Mouse (Mus musculus) embryonic facial prominence, embryonic 14.5 days (tissue): ENCODE data around the gene Wif1. TPM values are rescaled to one million over a fixed set of nuclear protein-coding genes. Genes with fewer than 3 reads are reported as not detected.

ENCODE experiments used
- ATAC-seq: fragments of 200-750 bp; cut with Nextera tagmentation; 2 replicates; pipeline ENCODE4 v1.8.0; 2017; ENCODE audit warnings: low read depth, moderate number of reproducible peaks, moderate TSS enrichment
- DNase-seq: peaks from one replicate; pipeline ENCODE4 v3.0.0-alpha.2; 2015; ENCODE audit warnings: low spot score
- H3K27ac ChIP-seq: fragments of 300-500 bp; sonication (generic); replicated peaks from 2 replicates; pipeline ENCODE4 v1.5.1; 2014; ENCODE audit warnings: low read depth, mild to moderate bottlenecking, low read length, moderate library complexity
- H3K27me3 ChIP-seq: fragments of 300-500 bp; sonication (generic); replicated peaks from 2 replicates; pipeline ENCODE4 v1.6.1; 2014; ENCODE audit warnings: low read length; ENCODE audit not compliant: control insufficient read depth, insufficient read depth
- H3K36me3 ChIP-seq: fragments of 300-500 bp; sonication (generic); 2 replicates; pipeline ENCODE4 v1.6.1; 2014; ENCODE audit warnings: low read length, mixed read lengths; ENCODE audit not compliant: control insufficient read depth, insufficient read depth
- H3K4me1 ChIP-seq: fragments of 300-500 bp; sonication (generic); 2 replicates; pipeline ENCODE4 v1.6.1; 2014; ENCODE audit warnings: antibody characterized with exemption, low read length; ENCODE audit not compliant: control insufficient read depth, insufficient read depth
- H3K4me2 ChIP-seq: fragments of 300-500 bp; sonication (generic); 2 replicates; pipeline ENCODE4 v1.6.1; 2014; ENCODE audit warnings: low read depth, mild to moderate bottlenecking, low read length, moderate library complexity, mixed read lengths
- H3K4me3 ChIP-seq: fragments of 300-500 bp; sonication (generic); 2 replicates; pipeline ENCODE4 v1.5.1; 2014; ENCODE audit warnings: low read depth, mild to moderate bottlenecking, low read length
- H3K9ac ChIP-seq: fragments of 300-500 bp; sonication (generic); 2 replicates; pipeline ENCODE4 v1.6.1; 2014; ENCODE audit warnings: low read depth, mild to moderate bottlenecking, low read length, moderate library complexity, mixed read lengths
- H3K9me3 ChIP-seq: fragments of 300-500 bp; sonication (generic); 2 replicates; pipeline ENCODE4 v1.6.1; 2016; ENCODE audit warnings: low read length; ENCODE audit not compliant: control insufficient read depth
- WGBS: fragments of 180-500 bp; shearing (Covaris S2); extraction: QIAGEN DNeasy Blood & Tissue Kit; methylation state at CpG from one replicate; pipeline ENCODE4 v1.1.7; 2014; 5-methylcytosine and 5-hydroxymethylcytosine counted together
- polyA plus RNA-seq: library from polyadenylated mRNA; unstranded; fragments of >200 nt; fragmentation: Nextera tagmentation; extraction: Ambion mirVana; gene quantifications from 2 replicates; pipeline ENCODE4 v1.2.1, GENCODE M21; 2014

Wif1 gene
- polyA plus RNA-seq, 1 experiment from 2014 or later = 68.3 TPM

- DNase-seq (no peak), ATAC-seq (no peak)
- Histone ChIP-seq H3K9me3 (no peaks in the 10 kb centered on the region), H3K4me2 (no peak overlapping the region), H3K27ac (no peak overlapping the region), H3K9ac (no peak overlapping the region), H3K36me3 (no peaks in the 10 kb centered on the region), H3K4me1 (peaks cover 11% of the 10 kb centered on the region), H3K27me3 (no peaks in the 10 kb centered on the region), H3K4me3 (no peak overlapping the region)
- WGBS = 78% methylated on average over 5 of the region's 5 CpGs
Measured at GRCm38 (mm10) chr10:121061336-121061835, 27.6 kb downstream of the Wif1 start.

- no peaks in the 10 kb centered on the region for H3K27me3 ChIP-seq
- H3K4me1 ChIP-seq = peaks cover 13% of the 10 kb centered on the region
- DNase-seq (peak; percentile 74), ATAC-seq (peak; percentile 53)
- no peak overlapping the region for H3K4me2 ChIP-seq
- H3K9me3 ChIP-seq = no peaks in the 10 kb centered on the region
- H3K27ac ChIP-seq = no peak overlapping the region
- no peak overlapping the region for H3K4me3 ChIP-seq
- no peaks in the 10 kb centered on the region for H3K36me3 ChIP-seq
- H3K9ac ChIP-seq = no peak overlapping the region
- WGBS = 33% methylated on average over 8 of the region's 8 CpGs
Measured at GRCm38 (mm10) chr10:121062704-121063103, 28.9 kb downstream of the Wif1 start.

GRCm38 (mm10) chr10:121067416-121067951 lies 33.7 kb downstream of the Wif1 start:
- Histone ChIP-seq H3K4me3 (no peak overlapping the region), H3K4me1 (peaks cover 13% of the 10 kb centered on the region), H3K9me3 (no peaks in the 10 kb centered on the region), H3K27ac (no peak overlapping the region), H3K27me3 (no peaks in the 10 kb centered on the region), H3K36me3 (no peaks in the 10 kb centered on the region), H3K9ac (0 out of 2 replicates have a peak overlapping the region, but pooled peaks have one; percentile 10), H3K4me2 (no peak overlapping the region)
- DNase-seq = peak; percentile 67
- ATAC-seq = no peak
- WGBS = 53% methylated on average over 7 of the region's 7 CpGs

- H3K4me3 ChIP-seq = no peak overlapping the region
- DNase-seq (no peak), ATAC-seq (no peak)
- whole genome bisulfite sequencing = 53% methylated on average over 1 of the region's 1 CpGs
- no peaks in the 10 kb centered on the region for H3K36me3 ChIP-seq
- no peaks in the 10 kb centered on the region for H3K27me3 ChIP-seq
- H3K4me2 ChIP-seq = no peak overlapping the region
- H3K9ac ChIP-seq = no peak overlapping the region
- H3K27ac ChIP-seq = no peak overlapping the region
- H3K9me3 ChIP-seq = no peaks in the 10 kb centered on the region
- peaks cover 13% of the 10 kb centered on the region for H3K4me1 ChIP-seq
Measured at GRCm38 (mm10) chr10:121068003-121068402, 34.2 kb downstream of the Wif1 start.

GRCm38 (mm10) chr10:121070742-121071141 lies 37.0 kb downstream of the Wif1 start:
- H3K27me3 ChIP-seq = no peaks in the 10 kb centered on the region
- no peaks in the 10 kb centered on the region for H3K36me3 ChIP-seq
- 71% methylated on average over 7 of the region's 7 CpGs for WGBS
- no peak for ATAC-seq
- no peaks in the 10 kb centered on the region for H3K9me3 ChIP-seq
- no peak overlapping the region for H3K4me2 ChIP-seq
- no peak overlapping the region for H3K4me3 ChIP-seq
- DNase-seq = no peak
- H3K4me1 ChIP-seq = peaks cover 13% of the 10 kb centered on the region
- H3K9ac ChIP-seq = no peak overlapping the region
- no peak overlapping the region for H3K27ac ChIP-seq

GRCm38 (mm10) chr10:121080500-121080899 lies 46.7 kb downstream of the Wif1 start:
- no peak for DNase-seq
- ATAC-seq = no peak
- Histone ChIP-seq H3K27me3 (no peaks in the 10 kb centered on the region), H3K27ac (no peak overlapping the region), H3K4me1 (no peaks in the 10 kb centered on the region), H3K9me3 (no peaks in the 10 kb centered on the region), H3K9ac (no peak overlapping the region), H3K4me2 (no peak overlapping the region), H3K36me3 (peaks cover 6% of the 10 kb centered on the region; the same call in 1 of the 2 replicates), H3K4me3 (no peak overlapping the region)
- 73% methylated on average over 9 of the region's 9 CpGs for WGBS

GRCm38 (mm10) chr10:121082881-121083280 lies 49.1 kb downstream of the Wif1 start:
- no peaks in the 10 kb centered on the region for H3K27me3 ChIP-seq
- DNase-seq (no peak), ATAC-seq (no peak)
- no peak overlapping the region for H3K9ac ChIP-seq
- H3K36me3 ChIP-seq = peaks cover 6% of the 10 kb centered on the region; the same call in 1 of the 2 replicates
- no peaks in the 10 kb centered on the region for H3K4me1 ChIP-seq
- H3K9me3 ChIP-seq = no peaks in the 10 kb centered on the region
- H3K4me2 ChIP-seq = no peak overlapping the region
- H3K27ac ChIP-seq = no peak overlapping the region
- 94% methylated on average over 4 of the region's 4 CpGs for WGBS
- no peak overlapping the region for H3K4me3 ChIP-seq

- no peak overlapping the region for H3K27ac ChIP-seq
- ATAC-seq = no peak
- no peaks in the 10 kb centered on the region for H3K9me3 ChIP-seq
- no peak overlapping the region for H3K9ac ChIP-seq
- 64% methylated on average over 10 of the region's 10 CpGs for WGBS
- H3K4me3 ChIP-seq = no peak overlapping the region
- peaks cover 6% of the 10 kb centered on the region; the same call in 1 of the 2 replicates for H3K36me3 ChIP-seq
- no peaks in the 10 kb centered on the region for H3K27me3 ChIP-seq
- DNase-seq = no peak
- H3K4me1 ChIP-seq = no peaks in the 10 kb centered on the region
- H3K4me2 ChIP-seq = no peak overlapping the region
Measured at GRCm38 (mm10) chr10:121083512-121083911, 49.8 kb downstream of the Wif1 start.

- Histone ChIP-seq H3K9ac (no peak overlapping the region), H3K27ac (no peak overlapping the region), H3K27me3 (no peaks in the 10 kb centered on the region), H3K4me3 (no peak overlapping the region), H3K36me3 (no peaks in the 10 kb centered on the region), H3K4me2 (no peak overlapping the region), H3K4me1 (0 out of 2 replicates have a peak, but pooled peaks cover 13% of the 10 kb centered on the region), H3K9me3 (no peaks in the 10 kb centered on the region)
- ATAC-seq (no peak), DNase-seq (no peak)
- 57% methylated on average over 5 of the region's 5 CpGs for WGBS
Measured at GRCm38 (mm10) chr10:121088679-121089078, 54.9 kb downstream of the Wif1 start.
